Mouse (Mus musculus): ENCODE measurements around the gene Ocm.

Gene Ocm

GRCm38 (mm10) chr5:143994632-143995365 is 31.7 kb downstream of the Ocm start:
- no peak for DNase-seq

DNA sequence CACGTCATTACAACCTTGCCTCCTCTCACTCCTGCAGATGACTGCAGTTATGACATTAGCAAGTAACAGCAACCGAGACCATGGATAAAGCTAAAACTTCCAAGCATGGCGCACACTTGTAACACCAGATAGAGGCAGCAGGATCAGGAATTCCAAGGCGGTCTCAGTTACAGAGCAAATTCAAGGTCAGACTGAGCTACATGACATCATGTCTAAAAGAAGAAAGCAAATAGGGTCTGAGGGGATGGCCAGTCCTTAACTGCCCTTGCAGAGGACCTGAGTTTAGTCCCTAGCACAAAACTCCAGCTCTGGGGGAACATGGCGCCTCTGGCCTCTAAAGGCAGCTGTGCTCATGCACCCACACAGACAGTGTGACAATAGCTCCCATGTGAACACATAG is 32.6 kb downstream of the Ocm start:
- DNase-seq, result no peak

DNA sequence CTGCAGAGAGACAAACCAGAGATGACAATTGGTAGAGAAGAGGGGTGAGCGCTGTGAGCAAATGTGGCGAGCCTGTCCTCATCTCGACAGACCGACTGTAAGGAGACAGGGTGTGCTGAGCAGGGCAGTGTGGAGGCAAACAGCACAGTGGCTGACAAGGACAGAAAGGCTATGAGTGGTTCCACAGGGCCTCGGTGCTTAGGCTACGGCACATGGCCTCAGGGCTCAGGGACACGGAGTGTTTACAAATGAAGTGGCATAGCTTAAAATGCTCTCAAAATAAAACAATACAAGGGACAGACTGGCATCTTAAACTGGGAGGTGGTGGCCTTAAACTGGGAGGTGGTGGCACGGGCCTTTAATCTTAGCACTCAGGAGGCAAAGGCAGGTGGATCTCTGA is 33.2 kb downstream of the Ocm start:
- DNase-seq, result no peak

DNA sequence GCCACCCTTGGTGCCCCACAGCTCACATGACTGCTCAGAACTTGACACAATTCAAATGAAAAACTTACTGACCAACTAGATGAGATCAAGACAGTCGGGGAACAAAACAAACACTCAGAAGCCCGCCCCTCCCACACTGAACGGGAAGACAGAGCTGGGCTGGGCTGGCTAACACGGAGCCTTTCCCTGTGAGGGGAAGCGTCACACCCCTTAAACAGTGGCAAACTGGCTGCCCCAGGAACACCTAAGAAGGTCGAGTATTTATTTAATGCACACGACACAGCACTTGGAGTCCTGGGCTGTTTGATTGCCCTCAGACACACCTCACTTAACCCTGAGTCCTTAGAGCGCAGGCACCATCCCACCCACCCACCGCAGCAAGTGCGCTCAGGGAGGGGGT is 33.8 kb downstream of the Ocm start:
- DNase-seq, result no peak

- no peak for DNase-seq
Measured at GRCm38 (mm10) chr5:143990086-143990485, 36.4 kb downstream of the Ocm start.

DNA sequence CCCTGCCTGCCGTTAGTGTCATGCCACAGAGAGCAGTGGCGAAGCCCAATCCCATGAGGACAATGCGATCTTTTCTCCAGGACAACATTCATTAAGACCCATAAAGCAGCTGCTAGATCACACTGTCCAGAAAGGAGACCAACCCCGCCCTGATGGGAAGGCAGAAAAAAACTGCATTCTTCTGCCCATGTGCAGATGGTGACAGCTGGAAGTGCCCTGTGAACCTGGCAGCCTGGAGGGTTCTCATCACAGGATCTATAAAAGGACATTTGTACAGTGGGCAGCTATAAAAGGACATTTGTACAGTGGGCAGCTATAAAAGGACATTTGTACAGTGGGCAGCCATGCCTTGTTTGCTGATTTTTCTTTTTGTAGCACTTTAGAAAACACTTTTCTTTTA is 37.4 kb downstream of the Ocm start:
- DNase-seq, result no peak

DNA sequence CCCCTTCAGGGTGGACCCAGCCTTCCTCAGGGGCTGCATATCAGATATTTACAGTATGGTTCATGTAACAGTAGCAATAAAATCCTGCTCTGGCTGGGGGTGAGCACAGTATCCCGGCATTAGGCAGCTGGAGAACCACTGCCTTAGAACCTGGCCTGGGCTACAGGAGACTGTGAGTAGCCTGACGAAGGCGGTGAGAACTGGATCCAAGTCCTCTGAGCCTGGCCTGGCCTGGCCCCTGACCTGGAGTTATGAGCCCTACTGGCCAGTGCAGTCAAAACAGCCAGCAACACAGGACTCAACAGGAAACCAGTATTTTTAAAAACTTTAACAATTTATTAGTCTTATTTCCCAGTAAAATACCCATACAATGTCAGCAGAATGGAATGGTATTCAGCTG is 38.9 kb downstream of the Ocm start:
- DNase-seq, result no peak

GRCm38 (mm10) chr5:143985381-143985780 is 41.1 kb downstream of the Ocm start:
- DNase-seq, result no peak

DNA sequence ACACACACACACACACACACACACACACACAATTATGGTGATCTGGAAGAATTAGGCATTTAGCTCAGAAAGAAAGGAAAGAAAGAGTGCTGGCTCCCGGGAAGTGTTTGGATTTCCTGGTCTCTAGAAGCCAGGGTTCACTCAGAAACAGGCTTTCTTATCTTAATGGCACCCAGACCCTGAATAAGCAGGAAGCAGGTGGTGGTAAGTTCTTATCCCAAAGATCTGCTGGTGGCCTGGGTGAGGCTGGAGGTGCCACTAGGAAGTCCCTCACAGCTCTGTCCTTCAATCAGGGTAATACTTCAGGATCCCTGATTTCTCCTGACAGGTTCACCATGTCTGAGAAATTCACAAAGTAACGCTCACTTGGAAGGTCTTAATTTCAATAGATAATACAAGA is 44.1 kb downstream of the Ocm start:
- DNase-seq, result no peak

- DNase-seq, result no peak
Measured at GRCm38 (mm10) chr5:143980858-143981257, 45.6 kb downstream of the Ocm start.

- DNase-seq, result no peak
Measured at GRCm38 (mm10) chr5:143976726-143977431, 49.6 kb downstream of the Ocm start.

- DNase-seq, result no peak
Measured at GRCm38 (mm10) chr5:143976232-143976631, 50.2 kb downstream of the Ocm start.

- DNase-seq, result no peak
Measured at GRCm38 (mm10) chr5:143975631-143975933, 50.9 kb downstream of the Ocm start.

GRCm38 (mm10) chr5:143974931-143975630 is 51.4 kb downstream of the Ocm start:
- DNase-seq, result peak; percentile 33

- no peak for DNase-seq
Measured at GRCm38 (mm10) chr5:143972628-143973027, 53.8 kb downstream of the Ocm start.

Data from cerebellum, adult 11-12 months (tissue).